Mouse (Mus musculus) kidney, postnatal 0 days (tissue): ENCODE results near the gene Atp13a3. TPM values are rescaled to one million over a fixed set of nuclear protein-coding genes. Genes with fewer than 3 reads are reported as not detected.

Experiments
- ATAC-seq: fragments of 200-750 bp; cut with Nextera tagmentation; replicated peaks from 2 replicates; pipeline ENCODE4 v1.8.0; 2017; ENCODE audit warnings: low read depth, moderate number of reproducible peaks, moderate TSS enrichment, moderate library complexity; ENCODE audit not compliant: low FRiP score
- DNase-seq: peaks from one replicate; pipeline ENCODE4 v3.0.0-alpha.2; 2016; ENCODE audit warnings: low spot score
- H3K27ac ChIP-seq: fragments of 300-500 bp; sonication (generic); 2 replicates; pipeline ENCODE4 v1.5.1; 2014; ENCODE audit warnings: mild to moderate bottlenecking
- H3K27me3 ChIP-seq: fragments of 300-500 bp; sonication (generic); 2 replicates; pipeline ENCODE4 v1.6.1; 2014; ENCODE audit warnings: low read length, mixed read lengths; ENCODE audit not compliant: insufficient read depth
- H3K36me3 ChIP-seq: fragments of 300-500 bp; sonication (generic); 2 replicates; pipeline ENCODE4 v1.6.1; 2014; ENCODE audit warnings: low read length, mixed read lengths; ENCODE audit not compliant: insufficient read depth
- H3K4me1 ChIP-seq: fragments of 300-500 bp; sonication (generic); replicated peaks from 2 replicates; pipeline ENCODE4 v1.6.1; 2014; ENCODE audit warnings: antibody characterized with exemption, low read length, mixed read lengths; ENCODE audit not compliant: insufficient read depth
- H3K4me2 ChIP-seq: fragments of 300-500 bp; sonication (generic); 2 replicates; pipeline ENCODE4 v1.6.1; 2014; ENCODE audit warnings: mild to moderate bottlenecking, low read length, moderate library complexity, mixed read lengths
- H3K4me3 ChIP-seq: fragments of 300-500 bp; sonication (generic); replicated peaks from 2 replicates; pipeline ENCODE4 v1.5.1; 2014; ENCODE audit warnings: low read depth, low read length
- H3K9ac ChIP-seq: fragments of 300-500 bp; sonication (generic); 2 replicates; pipeline ENCODE4 v1.6.1; 2014; ENCODE audit warnings: low read depth, low read length
- H3K9me3 ChIP-seq: fragments of 300-500 bp; sonication (generic); replicated peaks from 2 replicates; pipeline ENCODE4 v1.6.1; 2016; ENCODE audit warnings: low read length, inconsistent platforms, mixed read lengths
- CTCF ChIP-seq: IDR thresholded peaks from 2 replicates; pipeline ENCODE4 v1.5.1; 2016; ENCODE audit warnings: antibody characterized with exemption, low read depth, mild to moderate bottlenecking, moderate library complexity
- WGBS: fragments of 180-500 bp; shearing (Covaris S2); extraction: QIAGEN DNeasy Blood & Tissue Kit; methylation state at CpG from one replicate; pipeline ENCODE4 v1.1.7; 2014; 5-methylcytosine and 5-hydroxymethylcytosine counted together
- polyA plus RNA-seq: library from polyadenylated mRNA; unstranded; fragments of >200 nt; fragmentation: Nextera tagmentation; extraction: Ambion mirVana; gene quantifications from 2 replicates; pipeline ENCODE4 v1.2.1, GENCODE M21; 2015

Gene Atp13a3
- polyA plus RNA-seq, 1 experiment from 2014 or later, result 11.2 TPM

GRCm38 (mm10) chr16:30306102-30306501 lies 99.7 kb downstream of the Atp13a3 start:
- TF ChIP-seq CTCF, result no peak
- H3K27ac ChIP-seq, result no peak overlapping the region
- DNase-seq, result no peak
- no peak overlapping the region for H3K4me2 ChIP-seq
- no peak overlapping the region for H3K9ac ChIP-seq
- no peak for ATAC-seq
- peaks cover 19% of the 10 kb centered on the region for H3K27me3 ChIP-seq
- no peaks in the 10 kb centered on the region for H3K36me3 ChIP-seq
- H3K4me1 ChIP-seq, result peaks cover 15% of the 10 kb centered on the region
- H3K4me3 ChIP-seq, result no peak overlapping the region
- 90% methylated on average over 4 of the region's 4 CpGs for WGBS
- no peaks in the 10 kb centered on the region for H3K9me3 ChIP-seq

- Histone ChIP-seq H3K27ac (no peak overlapping the region), H3K36me3 (no peaks in the 10 kb centered on the region), H3K9ac (no peak overlapping the region), H3K4me2 (no peak overlapping the region), H3K9me3 (no peaks in the 10 kb centered on the region), H3K4me3 (no peak overlapping the region), H3K27me3 (peaks cover 10% of the 10 kb centered on the region; the same call in 1 of the 2 replicates), H3K4me1 (peaks cover 11% of the 10 kb centered on the region)
- no peak for TF ChIP-seq CTCF
- DNase-seq (peak; percentile 46), ATAC-seq (no peak)
- 30% methylated on average over 5 of the region's 5 CpGs for WGBS
Measured at GRCm38 (mm10) chr16:30304236-30304635, 101.5 kb downstream of the Atp13a3 start.

- no peaks in the 10 kb centered on the region for H3K9me3 ChIP-seq
- peaks cover 7% of the 10 kb centered on the region; the same call in 1 of the 2 replicates for H3K27me3 ChIP-seq
- H3K27ac ChIP-seq, result no peak overlapping the region
- no peak overlapping the region for H3K4me3 ChIP-seq
- 63% methylated on average over 2 of the region's 2 CpGs for WGBS
- H3K36me3 ChIP-seq, result no peaks in the 10 kb centered on the region
- TF ChIP-seq CTCF, result no peak
- DNase-seq (no peak), ATAC-seq (no peak)
- H3K9ac ChIP-seq, result no peak overlapping the region
- no peak overlapping the region for H3K4me2 ChIP-seq
- H3K4me1 ChIP-seq, result peaks cover 2% of the 10 kb centered on the region
Measured at GRCm38 (mm10) chr16:30303411-30303810, 102.4 kb downstream of the Atp13a3 start.

- ATAC-seq (no peak), DNase-seq (no peak)
- Histone ChIP-seq H3K36me3 (no peaks in the 10 kb centered on the region), H3K9ac (no peak overlapping the region), H3K27ac (no peak overlapping the region), H3K27me3 (peaks cover 7% of the 10 kb centered on the region; the same call in 1 of the 2 replicates), H3K4me2 (no peak overlapping the region), H3K4me1 (no peaks in the 10 kb centered on the region), H3K4me3 (no peak overlapping the region), H3K9me3 (no peaks in the 10 kb centered on the region)
- TF ChIP-seq CTCF, result no peak
- 91% methylated on average over 6 of the region's 6 CpGs for WGBS
Measured at GRCm38 (mm10) chr16:30302686-30303085, 103.1 kb downstream of the Atp13a3 start.

- H3K4me1 ChIP-seq, result no peaks in the 10 kb centered on the region
- no peak overlapping the region for H3K4me2 ChIP-seq
- no peaks in the 10 kb centered on the region for H3K36me3 ChIP-seq
- TF ChIP-seq CTCF, result no peak
- no peak overlapping the region for H3K27ac ChIP-seq
- WGBS, result 58% methylated on average over 10 of the region's 10 CpGs
- no peaks in the 10 kb centered on the region for H3K27me3 ChIP-seq
- no peak for DNase-seq
- no peak overlapping the region for H3K4me3 ChIP-seq
- H3K9ac ChIP-seq, result no peak overlapping the region
- no peaks in the 10 kb centered on the region for H3K9me3 ChIP-seq
- ATAC-seq, result no peak
Measured at GRCm38 (mm10) chr16:30299711-30300277, 106.0 kb downstream of the Atp13a3 start.

GRCm38 (mm10) chr16:30297450-30297849 lies 108.3 kb downstream of the Atp13a3 start:
- Histone ChIP-seq H3K4me1 (no peaks in the 10 kb centered on the region), H3K27me3 (no peaks in the 10 kb centered on the region), H3K4me2 (no peak overlapping the region), H3K9me3 (no peaks in the 10 kb centered on the region), H3K27ac (no peak overlapping the region), H3K4me3 (no peak overlapping the region), H3K36me3 (no peaks in the 10 kb centered on the region), H3K9ac (no peak overlapping the region)
- ATAC-seq (no peak), DNase-seq (no peak)
- WGBS, result 82% methylated on average over 7 of the region's 7 CpGs
- no peak for TF ChIP-seq CTCF

GRCm38 (mm10) chr16:30296601-30297275 lies 109.0 kb downstream of the Atp13a3 start:
- 83% methylated on average over 11 of the region's 11 CpGs for WGBS

More at GRCm38 (mm10) chr16:30296601-30297275, 109.0 kb downstream of the Atp13a3 start:
- no peak for ATAC-seq
- Histone ChIP-seq H3K9me3 (no peaks in the 10 kb centered on the region), H3K4me2 (no peak overlapping the region), H3K27me3 (no peaks in the 10 kb centered on the region), H3K9ac (no peak overlapping the region), H3K4me3 (no peak overlapping the region), H3K4me1 (no peaks in the 10 kb centered on the region), H3K36me3 (no peaks in the 10 kb centered on the region), H3K27ac (no peak overlapping the region)
- TF ChIP-seq CTCF, result no peak
- no peak for DNase-seq
